Mouse (Mus musculus) frontal cortex, postnatal 36 days (tissue): ENCODE data around the gene Spryd7.

ENCODE experiments used
- DNase-seq, 2 experiments: peaks; one replicate each; pipeline ENCODE4 v3.0.0; 2022; ENCODE audit warnings: low spot score in 2 of 2

The Spryd7 gene

GRCm38 (mm10) chr14:61536631-61537264 is 19.9 kb downstream of the Spryd7 start:
- no peak for DNase-seq

DNA sequence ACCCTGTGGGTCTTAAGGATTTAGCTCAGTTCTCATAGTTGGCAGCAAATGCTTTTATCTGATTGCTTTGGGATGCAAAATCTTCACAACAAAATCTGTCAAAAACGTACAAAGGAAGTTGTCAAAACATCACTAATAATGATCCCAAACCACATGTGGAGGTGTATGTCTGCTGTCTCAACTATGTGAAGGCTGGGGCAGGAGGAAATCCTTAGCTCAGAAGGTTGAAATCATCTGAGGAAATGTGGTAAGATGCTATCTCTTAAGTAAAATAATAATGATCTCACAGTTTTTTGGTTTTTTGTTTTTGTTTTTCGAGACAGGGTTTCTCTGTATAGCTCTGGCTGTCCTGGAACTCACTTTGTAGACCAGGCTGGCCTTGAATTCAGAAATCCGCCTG is 20.9 kb downstream of the Spryd7 start:
- DNase-seq: no peak

GRCm38 (mm10) chr14:61530966-61531365 is 25.7 kb downstream of the Spryd7 start:
- no peak for DNase-seq

- DNase-seq: no peak
These were observed 26.3 kb downstream of the Spryd7 start for GRCm38 (mm10) chr14:61530396-61530795.

DNA sequence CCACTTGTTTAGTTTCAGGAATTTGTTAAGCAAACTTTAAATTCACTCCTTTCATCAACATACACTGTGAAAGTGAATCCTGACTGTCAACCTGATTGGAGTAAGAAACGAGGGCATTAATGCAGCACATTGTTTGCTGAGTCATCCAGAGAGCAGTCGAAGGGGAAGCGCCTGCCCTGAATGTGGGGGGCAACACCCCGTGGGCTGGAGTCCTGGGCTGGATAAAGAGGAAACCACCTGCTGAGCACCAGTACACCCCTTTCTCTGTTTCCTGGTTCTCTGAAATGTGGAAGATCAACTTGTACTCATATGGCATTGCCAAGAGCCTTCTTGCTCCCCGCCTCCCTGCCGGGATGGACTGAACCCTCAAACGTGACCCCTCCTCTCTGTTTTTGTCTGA is 27.2 kb downstream of the Spryd7 start:
- no peak for DNase-seq

DNA sequence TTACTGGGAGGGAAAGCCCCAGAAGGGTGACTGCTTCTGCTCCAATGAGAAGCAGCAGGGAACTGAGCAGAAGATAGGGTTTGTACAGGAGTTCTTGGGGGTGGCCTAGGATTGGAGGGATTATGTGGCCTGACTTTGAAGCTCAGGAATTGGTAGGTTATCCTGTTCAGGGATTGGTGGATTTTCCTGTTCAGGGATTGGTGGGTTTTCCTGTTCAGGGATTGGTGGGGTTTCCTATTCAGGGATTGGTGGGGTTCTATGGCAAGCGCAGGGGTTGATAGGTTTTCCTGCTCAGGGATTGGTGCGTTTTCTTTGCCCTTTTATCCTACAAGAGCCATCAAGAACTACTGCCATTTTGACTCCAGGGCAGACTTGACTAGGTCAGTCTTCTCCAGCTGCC is 30.7 kb downstream of the Spryd7 start:
- no peak for DNase-seq

- no peak for DNase-seq
These were observed 32.9 kb downstream of the Spryd7 start for GRCm38 (mm10) chr14:61523821-61524220.

GRCm38 (mm10) chr14:61518659-61519480 is 37.8 kb downstream of the Spryd7 start:
- DNase-seq: no peak

GRCm38 (mm10) chr14:61516471-61517426 is 39.9 kb downstream of the Spryd7 start:
- DNase-seq: no peak

DNA sequence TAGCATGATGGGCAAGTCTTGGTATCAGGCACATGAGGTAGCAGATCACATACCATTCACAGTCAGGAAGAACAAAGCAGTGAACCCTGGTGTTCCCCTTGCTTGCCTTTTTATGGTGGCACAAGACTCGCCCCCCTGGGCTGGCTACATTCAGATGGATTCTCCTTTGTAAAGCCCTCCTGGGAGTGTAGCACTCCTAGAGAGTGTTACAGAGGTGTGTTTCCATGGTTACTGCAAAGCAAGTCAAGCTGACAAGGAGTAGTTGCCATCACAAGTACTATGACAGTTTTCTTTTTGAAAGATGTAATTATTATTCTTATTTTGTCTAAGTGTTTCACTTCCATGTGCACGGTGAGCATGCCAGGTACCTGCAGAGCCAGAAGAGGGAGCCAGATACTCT is 45.2 kb downstream of the Spryd7 start:
- DNase-seq: no peak

GRCm38 (mm10) chr14:61497716-61498490 is 58.8 kb downstream of the Spryd7 start:
- DNase-seq: peak; percentile 70 to 78

GRCm38 (mm10) chr14:61493511-61494135 is 63.1 kb downstream of the Spryd7 start:
- peak in 1 of 2 experiments; percentile 2 for DNase-seq
